Mouse (Mus musculus): ENCODE results near the gene Tmem216. TPM values are rescaled to one million over a fixed set of nuclear protein-coding genes. Genes with fewer than 3 reads are reported as not detected.

Gene Tmem216
- polyA plus RNA-seq, 2 experiments = 9.7 to 16.9 TPM

DNA sequence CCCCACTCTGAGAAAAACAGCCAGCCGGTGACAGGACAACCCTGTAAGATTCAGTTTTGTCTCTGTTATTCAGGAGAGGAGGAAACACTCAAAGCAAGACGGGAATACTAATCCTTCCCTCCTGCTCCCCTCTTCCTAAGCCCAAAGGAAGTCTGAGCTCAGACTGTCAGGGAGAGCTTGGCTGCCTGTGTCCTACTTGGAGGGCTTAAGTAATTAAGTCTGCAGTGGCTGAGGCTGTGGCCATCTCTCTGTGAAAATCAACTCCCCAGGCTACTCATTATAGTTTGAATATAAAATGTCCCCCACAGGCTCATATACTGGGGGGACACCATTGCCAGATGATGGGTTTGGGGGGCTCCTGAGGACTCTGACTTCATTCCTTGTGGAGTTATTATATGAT, 59.1 kb downstream of the Tmem216 start:
- no peak overlapping the region for H3K4me3 ChIP-seq (ENCODE audit: insufficient read depth in 1 of 2, low read depth in 2 of 2, low read length in 2 of 2)
- H3K9me3 ChIP-seq (ENCODE audit: control insufficient read depth, low read length) = no peaks in the 10 kb centered on the region
- 65% methylated on average over 2 of the region's 2 CpGs for WGBS (ENCODE audit: insufficient replicate concordance)

DNA sequence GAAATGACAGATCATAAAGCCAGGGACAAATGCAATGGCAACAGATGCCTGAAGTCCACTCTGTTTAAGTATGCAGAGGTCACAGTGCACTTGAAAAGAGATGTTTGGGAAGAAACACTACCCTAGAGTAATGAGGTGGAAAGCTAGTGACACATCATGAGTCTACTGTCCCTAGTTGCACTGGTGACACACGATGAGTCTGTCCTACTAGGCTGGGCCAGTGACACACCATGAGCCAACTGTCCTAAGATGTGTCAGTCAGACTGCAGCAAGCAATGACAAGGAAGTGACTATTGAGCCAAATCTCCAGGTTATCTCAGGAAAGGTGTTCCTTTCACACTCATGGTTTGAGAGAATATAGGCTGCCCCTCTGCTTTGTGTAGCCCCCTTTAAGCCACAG, 60.4 kb downstream of the Tmem216 start:
- no peak overlapping the region for H3K4me3 ChIP-seq (ENCODE audit: insufficient read depth in 1 of 2, low read depth in 2 of 2, low read length in 2 of 2)

More for the DNA sequence above, 59.1 kb downstream of the Tmem216 start:
- DNase-seq (ENCODE audit: low read depth in 3 of 3, low spot score in 3 of 3) (no peak), ATAC-seq (ENCODE audit: insufficient read depth) (no peak)
- Histone ChIP-seq H3K4me2 (ENCODE audit: low read depth) (no peak overlapping the region), H3K27ac (no peak overlapping the region), H3K9ac (replicated peaks) (no peak overlapping the region), H3K4me1 (replicated peaks; ENCODE audit: control insufficient read depth in 2 of 2, insufficient read depth in 2 of 2, low read length in 1 of 2) (no peaks in the 10 kb centered on the region; a peak in 1 of 4 replicates), H3K27me3 (ENCODE audit: control insufficient read depth, insufficient read depth, low read length) (no peaks in the 10 kb centered on the region), H3K36me3 (replicated peaks; ENCODE audit: control insufficient read depth, insufficient read depth, low read depth) (peaks cover 17% of the 10 kb centered on the region)
- TF ChIP-seq EP300 (IDR thresholded peaks at IDR 0.05; ENCODE audit: low read depth) = no peak
- no peak for TF ChIP-seq CTCF (IDR thresholded peaks at IDR 0.05; ENCODE audit: low read depth)

DNA sequence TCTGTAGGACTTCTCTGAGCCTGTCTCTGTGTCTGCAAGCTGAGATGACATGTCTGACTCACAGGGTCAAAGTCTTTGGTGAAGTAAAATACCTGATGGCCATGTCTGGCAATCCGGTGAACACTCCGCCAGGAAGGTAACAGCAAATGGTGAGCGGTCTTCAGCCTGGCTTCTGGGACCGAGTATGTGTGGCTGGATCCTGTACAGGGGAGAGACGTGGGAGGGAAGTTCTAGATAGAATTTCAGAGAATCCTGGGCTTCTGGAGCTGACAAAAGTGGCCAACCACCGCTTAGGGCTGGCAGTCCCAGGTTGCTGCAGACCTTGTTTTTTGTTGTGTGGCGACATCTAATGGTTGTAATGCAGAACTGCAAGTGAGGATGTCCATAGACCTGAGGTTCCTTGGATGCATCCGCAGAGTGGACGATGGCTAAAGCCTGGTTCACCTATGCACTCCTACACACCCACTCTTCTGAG, 69.7 kb downstream of the Tmem216 start:
- DNase-seq (ENCODE audit: low read depth in 3 of 3, low spot score in 3 of 3) (peak; percentile 26 to 44 (median 33)), ATAC-seq (ENCODE audit: insufficient read depth) (no peak)
- Histone ChIP-seq H3K36me3 (replicated peaks; ENCODE audit: control insufficient read depth, insufficient read depth, low read depth) (no peaks in the 10 kb centered on the region), H3K4me3 (ENCODE audit: insufficient read depth in 1 of 2, low read depth in 2 of 2, low read length in 2 of 2) (no peak overlapping the region), H3K4me1 (replicated peaks; ENCODE audit: control insufficient read depth in 2 of 2, insufficient read depth in 2 of 2, low read length in 1 of 2) (no peaks in the 10 kb centered on the region), H3K27ac (no peak overlapping the region), H3K9ac (replicated peaks) (no peak overlapping the region), H3K4me2 (ENCODE audit: low read depth) (no peak overlapping the region), H3K9me3 (ENCODE audit: control insufficient read depth, low read length) (no peaks in the 10 kb centered on the region), H3K27me3 (ENCODE audit: control insufficient read depth, insufficient read depth, low read length) (no peaks in the 10 kb centered on the region)
- 19% methylated on average over 9 of the region's 9 CpGs for WGBS (ENCODE audit: insufficient replicate concordance)
- no peak for TF ChIP-seq EP300 (IDR thresholded peaks at IDR 0.05; ENCODE audit: low read depth)
- TF ChIP-seq CTCF (IDR thresholded peaks at IDR 0.05; ENCODE audit: low read depth) = peak; percentile 90

More for the DNA sequence above, 60.4 kb downstream of the Tmem216 start:
- no peak overlapping the region for H3K9ac ChIP-seq (replicated peaks)
- DNase-seq (ENCODE audit: low read depth in 3 of 3, low spot score in 3 of 3) = no peak
- H3K27me3 ChIP-seq (ENCODE audit: control insufficient read depth, insufficient read depth, low read length) = no peaks in the 10 kb centered on the region
- ATAC-seq (ENCODE audit: insufficient read depth) = no peak
- 55% methylated on average over 1 of the region's 1 CpGs for WGBS (ENCODE audit: insufficient replicate concordance)
- H3K27ac ChIP-seq = no peak overlapping the region
- no peaks in the 10 kb centered on the region; a peak in 1 of 4 replicates for H3K4me1 ChIP-seq (replicated peaks; ENCODE audit: control insufficient read depth in 2 of 2, insufficient read depth in 2 of 2, low read length in 1 of 2)
- TF ChIP-seq CTCF (IDR thresholded peaks at IDR 0.05; ENCODE audit: low read depth) (no peak), EP300 (IDR thresholded peaks at IDR 0.05; ENCODE audit: low read depth) (no peak)
- peaks cover 4% of the 10 kb centered on the region for H3K36me3 ChIP-seq (replicated peaks; ENCODE audit: control insufficient read depth, insufficient read depth, low read depth)
- no peaks in the 10 kb centered on the region for H3K9me3 ChIP-seq (ENCODE audit: control insufficient read depth, low read length)
- no peak overlapping the region for H3K4me2 ChIP-seq (ENCODE audit: low read depth)

Other genes with a start within 250 kb of the Tmem216 start
- gene Syt7, start 167.1 kb downstream of the Tmem216 start, polyA plus RNA-seq (2012; rRNA removed) = 0.28 and 0.37 TPM in 2 replicates
- 0.04 and 0.09 TPM in 2 replicates for gene Syt7, start 167.1 kb downstream of the Tmem216 start, polyA plus RNA-seq (2014; fragmentation: Nextera tagmentation; extraction: Ambion mirVana)
- gene Lrrc10b, start 98.8 kb downstream of the Tmem216 start, polyA plus RNA-seq (2012; rRNA removed) = 0.05 and 0.06 TPM in 2 replicates
- 0.08 TPM in 1 of 2 replicates, not detected in the other for gene Lrrc10b, start 98.8 kb downstream of the Tmem216 start, polyA plus RNA-seq (2014; fragmentation: Nextera tagmentation; extraction: Ambion mirVana)
- 0.17 and 0.26 TPM in 2 replicates for gene Ppp1r32, start 73.3 kb downstream of the Tmem216 start, polyA plus RNA-seq (2012; rRNA removed)
- 0.19 TPM in 1 of 2 replicates, not detected in the other for gene Ppp1r32, start 73.3 kb downstream of the Tmem216 start, polyA plus RNA-seq (2014; fragmentation: Nextera tagmentation; extraction: Ambion mirVana)
- gene Cpsf7, start 31.0 kb downstream of the Tmem216 start, polyA plus RNA-seq (2012; rRNA removed) = 16.2 and 22.9 TPM in 2 replicates
- gene Cpsf7, start 31.0 kb downstream of the Tmem216 start, polyA plus RNA-seq (2014; fragmentation: Nextera tagmentation; extraction: Ambion mirVana) = 12.8 and 14.1 TPM in 2 replicates
- gene Sdhaf2, start 30.1 kb downstream of the Tmem216 start, polyA plus RNA-seq (2012; rRNA removed) = 16.8 and 20.5 TPM in 2 replicates
- gene Sdhaf2, start 30.1 kb downstream of the Tmem216 start, polyA plus RNA-seq (2014; fragmentation: Nextera tagmentation; extraction: Ambion mirVana) = 26.9 and 31.0 TPM in 2 replicates
- gene Cyb561a3, start 20.9 kb upstream of the Tmem216 start, polyA plus RNA-seq (2012; rRNA removed) = 9.5 and 11.8 TPM in 2 replicates
- 11.0 and 12.9 TPM in 2 replicates for gene Cyb561a3, start 20.9 kb upstream of the Tmem216 start, polyA plus RNA-seq (2014; fragmentation: Nextera tagmentation; extraction: Ambion mirVana)
- 7.5 and 8.3 TPM in 2 replicates for gene Tmem138, start 21.1 kb upstream of the Tmem216 start, polyA plus RNA-seq (2012; rRNA removed)
- 11.5 and 12.6 TPM in 2 replicates for gene Tmem138, start 21.1 kb upstream of the Tmem216 start, polyA plus RNA-seq (2014; fragmentation: Nextera tagmentation; extraction: Ambion mirVana)
- 66.8 and 91.2 TPM in 2 replicates for gene Ddb1, start 49.1 kb upstream of the Tmem216 start, polyA plus RNA-seq (2012; rRNA removed)
- 133 and 147 TPM in 2 replicates for gene Ddb1, start 49.1 kb upstream of the Tmem216 start, polyA plus RNA-seq (2014; fragmentation: Nextera tagmentation; extraction: Ambion mirVana)
- 11.7 and 13.9 TPM in 2 replicates for gene Tkfc, start 49.4 kb upstream of the Tmem216 start, polyA plus RNA-seq (2012; rRNA removed)
- 15.1 and 15.6 TPM in 2 replicates for gene Tkfc, start 49.4 kb upstream of the Tmem216 start, polyA plus RNA-seq (2014; fragmentation: Nextera tagmentation; extraction: Ambion mirVana)
- 6.7 and 8.5 TPM in 2 replicates for gene Vwce, start 78.0 kb upstream of the Tmem216 start, polyA plus RNA-seq (2012; rRNA removed)
- gene Vwce, start 78.0 kb upstream of the Tmem216 start, polyA plus RNA-seq (2014; fragmentation: Nextera tagmentation; extraction: Ambion mirVana) = 5.4 and 7.4 TPM in 2 replicates
- gene Pga5, start 121.8 kb upstream of the Tmem216 start, polyA plus RNA-seq (2012; rRNA removed) = 0.02 TPM in 1 of 2 replicates, not detected in the other
- not detected in 2 replicates for gene Pga5, start 121.8 kb upstream of the Tmem216 start, polyA plus RNA-seq (2014; fragmentation: Nextera tagmentation; extraction: Ambion mirVana)
- 6.0 and 6.3 TPM in 2 replicates for gene Vps37c, start 132.5 kb upstream of the Tmem216 start, polyA plus RNA-seq (2012; rRNA removed)
- gene Vps37c, start 132.5 kb upstream of the Tmem216 start, polyA plus RNA-seq (2014; fragmentation: Nextera tagmentation; extraction: Ambion mirVana) = 9.3 and 10.4 TPM in 2 replicates
- 0.02 and 0.13 TPM in 2 replicates for gene Cd5, start 182.8 kb upstream of the Tmem216 start, polyA plus RNA-seq (2012; rRNA removed)
- gene Cd5, start 182.8 kb upstream of the Tmem216 start, polyA plus RNA-seq (2014; fragmentation: Nextera tagmentation; extraction: Ambion mirVana) = 0.04 TPM in 1 of 2 replicates, not detected in the other